Mouse (Mus musculus) MEL (cell line): Measurements from ENCODE around the gene Cep170. TPM values are rescaled to one million over a fixed set of nuclear protein-coding genes. Genes with fewer than 3 reads are reported as not detected.
A peak's percentile ranks its signal among the peaks of the same experiment; 100 is the strongest.

Experiments
- DNase-seq: peaks from one replicate; pipeline ENCODE4 v3.0.0; 2011; ENCODE audit warnings: low read depth, low spot score
- H3K27ac ChIP-seq: 2 replicates; pipeline ENCODE4 v1.5.1; 2012; ENCODE audit warnings: low read depth, mild to moderate bottlenecking, control low read depth, low read length, moderate library complexity; ENCODE audit not compliant: control insufficient read depth
- H3K27me3 ChIP-seq, 2 experiments: fragments of 150-350 bp in 1 of 2; sonication (generic) in 1 of 2; 2 replicates each; pipeline ENCODE4 v1.6.1; 2012; ENCODE audit warnings: low read length in 2 of 2, mild to moderate bottlenecking in 2 of 2, improper control_type of control experiment in 1 of 2, moderate library complexity in 1 of 2; ENCODE audit not compliant: insufficient read depth in 2 of 2, control insufficient read depth in 1 of 2
- H3K36me3 ChIP-seq, 2 experiments: 2 replicates each; pipeline ENCODE4 v1.6.1; 2012 to 2014; ENCODE audit warnings: low read length in 2 of 2, improper control_type of control experiment in 1 of 2, inconsistent platforms in 1 of 2, mild to moderate bottlenecking in 1 of 2; ENCODE audit not compliant: insufficient read depth in 2 of 2, control insufficient read depth in 1 of 2
- H3K4me1 ChIP-seq, 2 experiments: fragments of 150-350 bp in 1 of 2; sonication (generic) in 1 of 2; 2 replicates each; pipeline ENCODE4 v1.6.1; 2012; ENCODE audit warnings: low read length in 2 of 2, improper control_type of control experiment in 1 of 2, mild to moderate bottlenecking in 1 of 2; ENCODE audit not compliant: insufficient read depth in 2 of 2, control insufficient read depth in 1 of 2
- H3K4me3 ChIP-seq, 2 experiments: fragments of 150-350 bp in 1 of 2; sonication (generic) in 1 of 2; 2 replicates each; pipeline ENCODE4 v1.5.1; 2012; ENCODE audit warnings: low read depth in 2 of 2, low read length in 2 of 2, mild to moderate bottlenecking in 2 of 2, moderate library complexity in 2 of 2, control low read depth in 1 of 2, improper control_type of control experiment in 1 of 2; ENCODE audit not compliant: control insufficient read depth in 1 of 2, insufficient read depth in 1 of 2
- H3K79me2 ChIP-seq: 2 replicates; pipeline ENCODE4 v1.6.1; 2012; ENCODE audit warnings: mild to moderate bottlenecking, low read length, moderate library complexity; ENCODE audit not compliant: control insufficient read depth, poor library complexity, insufficient read depth
- H3K9ac ChIP-seq: 2 replicates; pipeline ENCODE4 v1.6.1; 2012; ENCODE audit warnings: low read depth, mild to moderate bottlenecking, control low read depth, low read length, moderate library complexity; ENCODE audit not compliant: control insufficient read depth, poor library complexity, severe bottlenecking
- H3K9me3 ChIP-seq: fragments of 150-350 bp; sonication (generic); replicated peaks from 2 replicates; pipeline ENCODE4 v1.6.1; 2012; ENCODE audit warnings: mild to moderate bottlenecking, low read length, improper control_type of control experiment, moderate library complexity; ENCODE audit not compliant: insufficient read depth
- CTCF ChIP-seq, 3 experiments: IDR thresholded peaks in 2 of 3; conservative IDR thresholded peaks in 1 of 3; 2 replicates each; pipeline ENCODE4 v1.5.1; 2011 to 2012; ENCODE audit warnings: low read length in 3 of 3, low read depth in 2 of 3, mild to moderate bottlenecking in 2 of 3, improper control_type of control experiment in 1 of 3, inconsistent platforms in 1 of 3, mixed read lengths in 1 of 3, moderate library complexity in 1 of 3; ENCODE audit not compliant: control insufficient read depth in 1 of 3, insufficient read depth in 1 of 3, poor library complexity in 1 of 3, severe bottlenecking in 1 of 3
- E2F4 ChIP-seq: IDR thresholded peaks from 2 replicates; pipeline ENCODE4 v1.6.1; 2011; ENCODE audit warnings: low read depth, low read length, improper control_type of control experiment, borderline replicate concordance
- EP300 ChIP-seq, 2 experiments: IDR thresholded peaks; 2 replicates each; pipeline ENCODE4 v1.6.1; 2011; ENCODE audit warnings: improper control_type of control experiment in 2 of 2, low read length in 2 of 2, low read depth in 1 of 2, mild to moderate bottlenecking in 1 of 2
- GATA1 ChIP-seq: IDR thresholded peaks from 2 replicates; pipeline ENCODE4 v1.6.1; 2011; ENCODE audit warnings: low read depth, low read length, improper control_type of control experiment
- MAFK ChIP-seq: IDR thresholded peaks from 2 replicates; pipeline ENCODE4 v1.6.1; 2011; ENCODE audit warnings: low read depth, mild to moderate bottlenecking, low read length, improper control_type of control experiment, borderline replicate concordance
- MEF2A ChIP-seq: IDR thresholded peaks from 2 replicates; pipeline ENCODE4 v1.6.1; 2014; ENCODE audit warnings: low read depth, mild to moderate bottlenecking, inconsistent platforms, low read length, improper control_type of control experiment; ENCODE audit not compliant: poor library complexity, insufficient replicate concordance, severe bottlenecking; ENCODE audit errors: extremely low read depth
- MXI1 ChIP-seq: IDR thresholded peaks from 2 replicates; pipeline ENCODE4 v1.6.1; 2011; ENCODE audit warnings: mild to moderate bottlenecking, low read depth, low read length, improper control_type of control experiment
- MYC ChIP-seq: IDR thresholded peaks from 2 replicates; pipeline ENCODE4 v1.6.1; 2011; ENCODE audit warnings: low read depth, mild to moderate bottlenecking, low read length, improper control_type of control experiment, moderate library complexity
- NRF1 ChIP-seq: IDR thresholded peaks from 2 replicates; pipeline ENCODE4 v1.6.1; 2014; ENCODE audit warnings: low read depth, mild to moderate bottlenecking, inconsistent platforms, low read length, improper control_type of control experiment, moderate library complexity; ENCODE audit not compliant: poor library complexity, insufficient read depth, severe bottlenecking
- POLR2AphosphoS5 ChIP-seq: IDR thresholded peaks from 2 replicates; pipeline ENCODE4 v1.6.1; 2012; ENCODE audit warnings: low read depth, borderline replicate concordance, mild to moderate bottlenecking, inconsistent platforms, low read length, moderate library complexity, mixed read lengths
- RCOR1 ChIP-seq: IDR thresholded peaks from 2 replicates; pipeline ENCODE4 v1.6.1; 2012; ENCODE audit warnings: low read depth, mild to moderate bottlenecking, inconsistent platforms, low read length, improper control_type of control experiment
- SIN3A ChIP-seq: IDR thresholded peaks from 2 replicates; pipeline ENCODE4 v1.6.1; 2012; ENCODE audit warnings: low read length, improper control_type of control experiment, inconsistent platforms
- TCF12 ChIP-seq: IDR thresholded peaks from 2 replicates; pipeline ENCODE4 v1.6.1; 2014; ENCODE audit warnings: low read depth, mild to moderate bottlenecking, inconsistent platforms, low read length, improper control_type of control experiment, moderate library complexity
- UBTF ChIP-seq: IDR thresholded peaks from 2 replicates; pipeline ENCODE4 v1.6.1; 2012; ENCODE audit warnings: low read depth, mild to moderate bottlenecking, inconsistent platforms, low read length, improper control_type of control experiment, moderate library complexity, borderline replicate concordance; ENCODE audit not compliant: insufficient read depth
- USF1 ChIP-seq: IDR thresholded peaks from 2 replicates; pipeline ENCODE4 v1.6.1; 2014; ENCODE audit warnings: low read depth, mild to moderate bottlenecking, inconsistent platforms, low read length, improper control_type of control experiment, moderate library complexity
- ZNF384 ChIP-seq: IDR thresholded peaks from 2 replicates; pipeline ENCODE4 v1.6.1; 2012; ENCODE audit warnings: low read depth, mild to moderate bottlenecking, inconsistent platforms, low read length, improper control_type of control experiment
- polyA plus RNA-seq, 2 experiments: library from polyadenylated mRNA; stranded (reverse) in 1 of 2; unstranded in 1 of 2; fragments of >175 nt in 1 of 2; fragments of >200 nt in 1 of 2; gene quantifications; 2 replicates each; pipeline versions ENCODE4 v1.2.1 to v1.2.4; 2012; ENCODE audit warnings: low replicate concordance in 2 of 2, low read depth in 1 of 2; ENCODE audit not compliant: insufficient read length in 2 of 2, insufficient read depth in 1 of 2, missing spikeins in 1 of 2
- total RNA-seq: library from RNA; depleted of rRNA; stranded (reverse); fragments of 300-350 nt; gene quantifications from 2 replicates; pipeline ENCODE4 v1.2.3, GENCODE M21; 2012

Cep170 gene
- total and polyA plus RNA-seq, 3 experiments = 9.2 to 423 (median 13.9) TPM

DNA sequence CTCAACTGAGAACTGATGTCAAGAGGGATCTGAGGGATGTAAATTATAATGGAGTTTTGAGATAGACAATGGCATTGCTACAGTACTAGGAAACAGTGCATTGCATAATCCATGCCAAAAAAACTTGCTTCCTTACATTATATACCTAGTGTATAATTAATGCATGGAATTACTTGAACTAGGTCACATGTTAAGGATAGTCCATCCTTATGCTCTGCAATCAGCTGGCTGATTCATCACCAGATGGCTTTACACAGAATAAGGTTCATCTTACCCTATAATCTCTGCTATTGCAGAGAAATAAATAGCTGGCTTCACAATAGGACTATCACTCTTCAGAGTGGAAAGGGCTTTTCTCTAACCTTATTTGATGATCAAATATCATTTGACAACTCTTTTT lies 15.2 kb downstream of the Cep170 start:
- TF ChIP-seq ZNF384 = 0 out of 2 replicates have a peak, but pooled peaks have one; percentile 60
- no peak for TF ChIP-seq MYC
- Histone ChIP-seq H3K27me3 (no peaks in the 10 kb centered on the region), H3K27ac (no peak overlapping the region), H3K4me3 (no peak overlapping the region), H3K4me1 (peaks cover 6 to 10% of the 10 kb centered on the region in 2 experiments), H3K9ac (no peak overlapping the region), H3K36me3 (peaks cover 0 to 15% of the 10 kb centered on the region in 2 experiments; a peak in 2 of 4 replicates), H3K79me2 (peaks cover 14% of the 10 kb centered on the region; the same call in 1 of the 2 replicates), H3K9me3 (no peaks in the 10 kb centered on the region)
- DNase-seq = no peak

DNA sequence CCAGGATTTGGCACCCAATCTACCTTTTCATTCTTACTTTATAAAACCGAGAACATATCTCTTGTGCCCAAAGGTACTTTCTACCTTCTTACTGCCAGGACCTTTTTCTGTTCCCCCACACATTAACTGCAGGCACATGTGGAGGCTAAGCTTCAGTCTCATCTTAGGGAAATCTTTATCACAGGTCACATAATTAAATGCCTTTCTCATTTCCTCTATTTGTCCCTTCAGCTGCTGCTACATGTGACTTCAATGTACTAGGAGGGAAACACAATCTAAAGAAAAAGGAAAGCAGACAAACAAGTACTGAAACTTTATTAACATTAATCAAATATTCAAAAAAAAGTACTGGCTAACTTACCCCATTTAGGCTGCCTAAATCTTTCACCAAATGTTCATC lies 21.7 kb downstream of the Cep170 start:
- H3K79me2 ChIP-seq = peaks cover 3% of the 10 kb centered on the region; the same call in 1 of the 2 replicates
- H3K27ac ChIP-seq = no peak overlapping the region
- no peak overlapping the region for H3K4me3 ChIP-seq
- peaks cover 0 to 10% of the 10 kb centered on the region in 2 experiments; a peak in 2 of 4 replicates for H3K36me3 ChIP-seq
- H3K9ac ChIP-seq = no peak overlapping the region
- peak; percentile 27 for DNase-seq
- H3K9me3 ChIP-seq = no peaks in the 10 kb centered on the region
- H3K4me1 ChIP-seq = peaks cover 0 to 2% of the 10 kb centered on the region in 2 experiments; a peak in 1 of 4 replicates
- H3K27me3 ChIP-seq = no peaks in the 10 kb centered on the region
- TF ChIP-seq UBTF (no peak), GATA1 (no peak), MAFK (no peak), SIN3A (0 out of 2 replicates have a peak, but pooled peaks have one; percentile 34), USF1 (peak; percentile 60; the same call in 1 of the 2 replicates), E2F4 (no peak), TCF12 (no peak), MXI1 (peak; percentile 79; the same call in 1 of the 2 replicates), MEF2A (no peak), CTCF (IDR thresholded peaks at IDR 0.05 in 2 of 3, conservative IDR thresholded peaks at IDR 0.05 in 1 of 3; ENCODE audit: control insufficient read depth in 1 of 3, insufficient read depth in 1 of 3, low read depth in 2 of 3, low read length in 3 of 3, poor library complexity in 1 of 3, severe bottlenecking in 1 of 3) (no peak), MYC (0 out of 2 replicates have a peak, but pooled peaks have one; percentile 41), EP300 (IDR thresholded peaks at IDR 0.05; ENCODE audit: low read depth in 1 of 2, low read length in 2 of 2) (no peak)

DNA sequence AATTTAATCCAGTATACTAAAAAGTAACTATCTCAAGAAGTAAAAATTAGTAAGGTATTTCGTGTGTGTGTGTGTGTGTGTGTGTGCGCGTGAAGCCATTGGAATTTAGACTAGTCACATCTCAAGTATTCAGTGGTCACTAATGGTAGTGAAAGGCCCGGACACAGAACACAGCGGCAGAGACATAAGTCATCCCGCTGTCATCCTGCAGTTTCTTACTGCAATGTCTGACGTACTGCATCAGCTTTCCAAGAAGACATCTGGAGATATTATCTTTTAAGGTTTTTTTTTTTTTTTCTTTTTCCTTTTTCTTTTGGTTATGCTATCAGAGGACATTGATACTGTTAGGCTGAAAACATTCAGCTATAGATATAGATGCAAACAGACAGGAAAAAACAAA lies 24.5 kb downstream of the Cep170 start:
- Histone ChIP-seq H3K4me1 (peaks cover 0 to 2% of the 10 kb centered on the region in 2 experiments; a peak in 1 of 4 replicates), H3K27me3 (no peaks in the 10 kb centered on the region), H3K9me3 (no peaks in the 10 kb centered on the region), H3K36me3 (peaks cover 0 to 12% of the 10 kb centered on the region in 2 experiments; a peak in 2 of 4 replicates), H3K79me2 (no peaks in the 10 kb centered on the region), H3K4me3 (no peak overlapping the region), H3K9ac (no peak overlapping the region), H3K27ac (no peak overlapping the region)
- TF ChIP-seq NRF1 (no peak), POLR2AphosphoS5 (no peak), RCOR1 (no peak)
- DNase-seq = no peak
